Mouse (Mus musculus) G1E (cell line): ENCODE data around the gene Rassf4.

Experiments
- CTCF ChIP-seq: IDR thresholded peaks from 2 replicates; pipeline ENCODE4 v1.5.1; 2012; ENCODE audit warnings: low read depth, low read length, inconsistent platforms, mixed read lengths
- GATA1 ChIP-seq: IDR thresholded peaks from 2 replicates; pipeline ENCODE4 v1.6.1; 2012; ENCODE audit warnings: borderline replicate concordance, low read length, inconsistent platforms, mixed read lengths
- TAL1 ChIP-seq: conservative IDR thresholded peaks from 2 replicates; pipeline ENCODE4 v1.6.1; 2012; ENCODE audit warnings: low read depth, low read length, inconsistent platforms, mixed read lengths

DNA sequence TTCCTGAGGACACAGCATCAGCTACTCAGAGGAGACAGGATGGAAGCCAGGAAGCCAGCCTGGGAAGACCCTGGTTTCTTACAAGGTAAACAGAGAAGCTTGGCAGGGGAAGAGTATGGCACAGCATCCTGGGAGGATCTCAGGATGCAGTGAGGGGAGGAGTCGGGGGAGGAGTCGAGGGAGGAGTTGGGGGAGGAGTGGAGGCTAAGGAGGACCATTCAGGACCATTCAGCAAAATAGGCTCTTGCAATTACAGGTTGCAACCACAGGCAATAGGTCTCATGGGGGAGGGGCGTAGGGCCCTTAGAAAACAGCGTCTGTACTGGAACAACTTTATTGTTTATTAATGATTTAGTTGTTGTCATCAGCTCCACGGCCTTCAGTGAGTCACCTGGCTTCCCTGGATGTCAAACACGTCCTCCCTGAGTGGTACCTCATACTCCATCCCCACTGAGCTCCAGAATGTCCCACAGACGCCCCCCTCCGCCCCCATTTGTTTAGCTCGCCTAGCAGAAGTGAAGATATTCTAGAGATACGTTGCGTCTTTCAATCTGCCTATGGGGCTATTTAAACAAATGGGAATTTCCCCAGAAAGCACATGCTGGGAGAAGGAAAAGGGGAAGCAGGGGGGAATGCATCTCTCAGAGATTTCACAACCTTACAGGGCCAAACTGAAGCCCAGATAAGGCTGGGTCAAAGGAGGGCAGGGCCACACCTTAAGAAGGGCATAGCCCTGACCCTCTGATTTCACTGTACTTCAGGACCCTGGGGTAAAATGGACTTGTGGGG, 4.9 kb downstream of the Rassf4 start:
- TF ChIP-seq CTCF (no peak), GATA1 (no peak), TAL1 (no peak)
